Mouse (Mus musculus): Measurements from ENCODE around the gene Actl10. TPM values are rescaled to one million over a fixed set of nuclear protein-coding genes. Genes with fewer than 3 reads are reported as not detected.

Gene Actl10
- polyA plus RNA-seq, 1 experiment from 2014 or later = 0.22 TPM

GRCm38 (mm10) chr2:154584931-154585601 lies 33.5 kb downstream of the Actl10 start:
- no peak overlapping the region for H3K9ac ChIP-seq
- peaks cover 11% of the 10 kb centered on the region; the same call in 1 of the 2 replicates for H3K4me1 ChIP-seq
- H3K4me3 ChIP-seq = no peak overlapping the region
- H3K9me3 ChIP-seq = no peaks in the 10 kb centered on the region
- H3K27ac ChIP-seq = no peak overlapping the region
- ATAC-seq (ENCODE audit: borderline replicate concordance, extremely low read depth, low FRiP score, low TSS enrichment) = no peak
- WGBS = 60% methylated on average over 17 of the region's 17 CpGs
- peaks cover 11% of the 10 kb centered on the region; the same call in 1 of the 2 replicates for H3K36me3 ChIP-seq
- H3K4me2 ChIP-seq = no peak overlapping the region
- no peaks in the 10 kb centered on the region for H3K27me3 ChIP-seq

DNA sequence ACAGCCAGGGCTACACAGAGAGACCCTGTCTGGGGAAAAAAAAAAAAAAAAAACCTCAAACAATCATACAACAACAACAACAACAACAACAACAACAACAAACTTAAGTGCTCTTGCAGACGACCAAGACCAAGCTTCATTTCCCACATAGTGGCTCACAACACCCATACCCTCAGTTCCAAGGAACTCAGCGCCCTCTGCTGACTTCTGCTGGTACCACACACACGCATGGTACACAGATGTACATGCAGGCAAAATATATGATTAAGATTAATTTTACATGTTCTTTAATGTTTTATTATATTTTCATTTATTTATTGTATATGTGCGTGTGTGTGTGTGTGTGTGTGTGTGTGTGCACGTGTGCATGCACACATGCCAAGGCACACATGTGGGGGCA lies 34.8 kb downstream of the Actl10 start:
- Histone ChIP-seq H3K4me1 (peaks cover 11% of the 10 kb centered on the region; the same call in 1 of the 2 replicates), H3K4me2 (no peak overlapping the region), H3K27me3 (no peaks in the 10 kb centered on the region), H3K27ac (no peak overlapping the region), H3K4me3 (no peak overlapping the region), H3K9me3 (no peaks in the 10 kb centered on the region), H3K9ac (no peak overlapping the region), H3K36me3 (peaks cover 11% of the 10 kb centered on the region; the same call in 1 of the 2 replicates)
- ATAC-seq (ENCODE audit: borderline replicate concordance, extremely low read depth, low FRiP score, low TSS enrichment) = no peak
- 79% methylated on average over 5 of the region's 5 CpGs for WGBS

- Histone ChIP-seq H3K27ac (0 out of 2 replicates have a peak overlapping the region, but pooled peaks have one; percentile 0), H3K27me3 (no peaks in the 10 kb centered on the region), H3K9me3 (no peaks in the 10 kb centered on the region), H3K4me2 (no peak overlapping the region), H3K4me1 (0 out of 2 replicates have a peak, but pooled peaks cover 8% of the 10 kb centered on the region), H3K4me3 (no peak overlapping the region), H3K9ac (no peak overlapping the region), H3K36me3 (peaks cover 12% of the 10 kb centered on the region; the same call in 1 of the 2 replicates)
- ATAC-seq (ENCODE audit: borderline replicate concordance, extremely low read depth, low FRiP score, low TSS enrichment) = no peak
- 79% methylated on average over 4 of the region's 4 CpGs for WGBS
Measured at GRCm38 (mm10) chr2:154589051-154589450, 37.5 kb downstream of the Actl10 start.

- ATAC-seq (ENCODE audit: borderline replicate concordance, extremely low read depth, low FRiP score, low TSS enrichment) = no peak
- H3K27me3 ChIP-seq = no peaks in the 10 kb centered on the region
- 77% methylated on average over 3 of the region's 3 CpGs for WGBS
- no peak overlapping the region for H3K4me2 ChIP-seq
- H3K4me3 ChIP-seq = no peak overlapping the region
- H3K9ac ChIP-seq = no peak overlapping the region
- peaks cover 22% of the 10 kb centered on the region for H3K36me3 ChIP-seq
- no peak overlapping the region for H3K27ac ChIP-seq
- H3K9me3 ChIP-seq = no peaks in the 10 kb centered on the region
- H3K4me1 ChIP-seq = no peaks in the 10 kb centered on the region
Measured at GRCm38 (mm10) chr2:154591239-154591638, 39.7 kb downstream of the Actl10 start.

- 65% methylated on average over 3 of the region's 3 CpGs for WGBS
- ATAC-seq (ENCODE audit: borderline replicate concordance, extremely low read depth, low FRiP score, low TSS enrichment) = no peak
- H3K4me1 ChIP-seq = no peaks in the 10 kb centered on the region
- H3K27ac ChIP-seq = no peak overlapping the region
- H3K4me2 ChIP-seq = no peak overlapping the region
- H3K9ac ChIP-seq = no peak overlapping the region
- no peak overlapping the region for H3K4me3 ChIP-seq
- no peaks in the 10 kb centered on the region for H3K27me3 ChIP-seq
- peaks cover 11% of the 10 kb centered on the region for H3K36me3 ChIP-seq
- H3K9me3 ChIP-seq = no peaks in the 10 kb centered on the region
Measured at GRCm38 (mm10) chr2:154593025-154593424, 41.4 kb downstream of the Actl10 start.

DNA sequence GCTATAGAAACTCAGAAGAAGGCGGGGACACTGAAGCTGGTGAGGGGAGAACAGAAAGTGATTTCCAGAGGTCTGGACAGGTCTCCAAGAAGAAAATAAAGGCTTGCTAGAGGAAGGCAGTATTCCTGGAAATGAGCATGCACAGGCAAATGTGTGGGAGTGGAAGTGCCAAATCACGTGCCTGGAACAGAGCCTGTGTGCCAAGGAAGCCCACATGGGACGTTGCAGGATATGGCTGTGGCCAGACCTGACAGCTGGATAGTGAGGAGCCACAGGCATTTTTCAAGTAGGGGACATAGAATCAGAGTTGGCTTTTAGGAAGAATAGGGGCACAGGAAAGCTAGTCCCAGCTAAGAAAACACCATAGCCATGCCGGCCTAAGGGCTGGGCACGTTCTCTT lies 44.2 kb downstream of the Actl10 start:
- Histone ChIP-seq H3K36me3 (peaks cover 11% of the 10 kb centered on the region), H3K4me3 (no peak overlapping the region), H3K4me1 (no peaks in the 10 kb centered on the region), H3K4me2 (no peak overlapping the region), H3K9me3 (no peaks in the 10 kb centered on the region), H3K9ac (no peak overlapping the region), H3K27ac (no peak overlapping the region), H3K27me3 (no peaks in the 10 kb centered on the region)
- WGBS = 73% methylated on average over 5 of the region's 5 CpGs
- no peak for ATAC-seq (ENCODE audit: borderline replicate concordance, extremely low read depth, low FRiP score, low TSS enrichment)

- no peaks in the 10 kb centered on the region for H3K27me3 ChIP-seq
- 71% methylated on average over 3 of the region's 3 CpGs for WGBS
Measured at GRCm38 (mm10) chr2:154597399-154597798, 45.8 kb downstream of the Actl10 start.

GRCm38 (mm10) chr2:154600586-154600985 lies 49.0 kb downstream of the Actl10 start:
- H3K9me3 ChIP-seq = no peaks in the 10 kb centered on the region
- no peak overlapping the region for H3K4me2 ChIP-seq
- no peak overlapping the region for H3K9ac ChIP-seq
- WGBS = 62% methylated on average over 6 of the region's 6 CpGs
- H3K36me3 ChIP-seq = 0 out of 2 replicates have a peak, but pooled peaks cover 3% of the 10 kb centered on the region
- H3K27ac ChIP-seq = no peak overlapping the region
- no peak for ATAC-seq (ENCODE audit: borderline replicate concordance, extremely low read depth, low FRiP score, low TSS enrichment)
- H3K27me3 ChIP-seq = no peaks in the 10 kb centered on the region
- H3K4me3 ChIP-seq = no peak overlapping the region
- peaks cover 17% of the 10 kb centered on the region for H3K4me1 ChIP-seq

More at GRCm38 (mm10) chr2:154597399-154597798, 45.8 kb downstream of the Actl10 start:
- no peak for ATAC-seq (ENCODE audit: borderline replicate concordance, extremely low read depth, low FRiP score, low TSS enrichment)
- Histone ChIP-seq H3K9me3 (no peaks in the 10 kb centered on the region), H3K4me2 (no peak overlapping the region), H3K4me1 (peaks cover 2% of the 10 kb centered on the region; the same call in 1 of the 2 replicates), H3K36me3 (peaks cover 11% of the 10 kb centered on the region), H3K27ac (no peak overlapping the region), H3K9ac (no peak overlapping the region), H3K4me3 (no peak overlapping the region)

DNA sequence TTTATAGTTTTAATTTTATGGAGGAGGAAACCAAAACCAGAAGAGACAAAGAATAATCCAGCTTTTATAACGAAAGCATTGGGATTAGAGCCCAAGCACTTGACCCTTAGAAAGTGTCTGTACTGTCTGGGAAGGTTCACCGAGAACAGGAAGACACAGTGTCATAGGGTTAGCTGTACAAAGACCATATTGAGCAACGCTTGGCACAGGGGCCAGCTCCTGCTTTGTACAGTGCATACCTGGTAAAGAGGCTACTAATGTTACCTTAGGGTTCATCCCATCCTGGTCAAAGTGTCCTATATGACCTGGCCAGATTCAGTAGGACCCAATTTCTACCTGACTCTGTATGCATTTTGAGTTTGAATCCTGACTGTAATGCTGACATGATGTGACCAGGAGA lies 49.7 kb downstream of the Actl10 start:
- H3K9ac ChIP-seq = no peak overlapping the region
- no peak for ATAC-seq (ENCODE audit: borderline replicate concordance, extremely low read depth, low FRiP score, low TSS enrichment)
- H3K4me1 ChIP-seq = peaks cover 17% of the 10 kb centered on the region
- H3K27ac ChIP-seq = no peak overlapping the region
- WGBS = 68% methylated on average over 3 of the region's 3 CpGs
- H3K27me3 ChIP-seq = no peaks in the 10 kb centered on the region
- no peaks in the 10 kb centered on the region for H3K36me3 ChIP-seq
- no peak overlapping the region for H3K4me2 ChIP-seq
- H3K4me3 ChIP-seq = no peak overlapping the region
- no peaks in the 10 kb centered on the region for H3K9me3 ChIP-seq

Other genes with a start within 250 kb of the Actl10 start
- gene Bpifb9b, start 244.5 kb upstream of the Actl10 start, polyA plus RNA-seq (2015; fragmentation: Nextera tagmentation; extraction: Ambion mirVana) = not detected in 2 replicates
- 17.8 and 19.8 TPM in 2 replicates for gene Cdk5rap1, start 178.8 kb upstream of the Actl10 start, polyA plus RNA-seq (2015; fragmentation: Nextera tagmentation; extraction: Ambion mirVana)
- gene Snta1, start 143.7 kb upstream of the Actl10 start, polyA plus RNA-seq (2015; fragmentation: Nextera tagmentation; extraction: Ambion mirVana) = 8.6 and 10.5 TPM in 2 replicates
- 33.6 and 37.6 TPM in 2 replicates for gene Cbfa2t2, start 115.3 kb upstream of the Actl10 start, polyA plus RNA-seq (2015; fragmentation: Nextera tagmentation; extraction: Ambion mirVana)
- gene 1700003F12Rik, start 4.7 kb upstream of the Actl10 start, polyA plus RNA-seq (2015; fragmentation: Nextera tagmentation; extraction: Ambion mirVana) = 0.81 and 0.91 TPM in 2 replicates
- 2.1 and 2.9 TPM in 2 replicates for gene Necab3, start 7.1 kb downstream of the Actl10 start, polyA plus RNA-seq (2015; fragmentation: Nextera tagmentation; extraction: Ambion mirVana)
- 28.1 and 31.2 TPM in 2 replicates for gene E2f1, start 18.1 kb downstream of the Actl10 start, polyA plus RNA-seq (2015; fragmentation: Nextera tagmentation; extraction: Ambion mirVana)
- gene Pxmp4, start 51.9 kb downstream of the Actl10 start, polyA plus RNA-seq (2015; fragmentation: Nextera tagmentation; extraction: Ambion mirVana) = 26.4 and 29.1 TPM in 2 replicates
- 1.0 TPM in 2 replicates for gene Zfp341, start 61.5 kb downstream of the Actl10 start, polyA plus RNA-seq (2015; fragmentation: Nextera tagmentation; extraction: Ambion mirVana)
- gene 4930519P11Rik, start 61.7 kb downstream of the Actl10 start, polyA plus RNA-seq (2015; fragmentation: Nextera tagmentation; extraction: Ambion mirVana) = not detected in 2 replicates
- 27.2 and 27.6 TPM in 2 replicates for gene Chmp4b, start 99.9 kb downstream of the Actl10 start, polyA plus RNA-seq (2015; fragmentation: Nextera tagmentation; extraction: Ambion mirVana)
- not detected in 2 replicates for gene Gm14214, start 218.3 kb downstream of the Actl10 start, polyA plus RNA-seq (2015; fragmentation: Nextera tagmentation; extraction: Ambion mirVana)
- gene Raly, start 239.3 kb downstream of the Actl10 start, polyA plus RNA-seq (2015; fragmentation: Nextera tagmentation; extraction: Ambion mirVana) = 42.2 and 48.0 TPM in 2 replicates
- gene a, start 239.6 kb downstream of the Actl10 start, polyA plus RNA-seq (2015; fragmentation: Nextera tagmentation; extraction: Ambion mirVana) = 0.24 TPM in 1 of 2 replicates, not detected in the other

All from lung, embryonic 15.5 days (tissue).